Mouse (Mus musculus) embryonic stem cell, embryonic (primary cell): ENCODE data around the gene Inpp5f.

Experiments
- CTCF ChIA-PET, 4 experiments: fragments of 300-600 bp in 2 of 4; fragments of 350-600 bp in 2 of 4; sonication (Branson Sonifier 250); formaldehyde crosslinking; loops; one replicate each; lab custom pipeline; 2022; ENCODE audit warnings: inconsistent platforms in 2 of 4; lab: Charles Lee
- POLR2A ChIA-PET, 4 experiments: fragments of 300-600 bp in 2 of 4; fragments of 350-600 bp in 2 of 4; sonication (Branson Sonifier 250); formaldehyde crosslinking; loops; one replicate each; lab custom pipeline; 2022; ENCODE audit warnings: antibody characterized with exemption in 4 of 4, inconsistent platforms in 1 of 4; lab: Charles Lee

Gene Inpp5f

GRCm38 (mm10) chr7:128622266-128622961, 11.3 kb downstream of the Inpp5f start:
- POLR2A ChIA-PET, result interaction anchor here in 3 of 4 experiments (0.8 to 3.2 kb wide), 7 partner anchors 9 to 271 kb away, joined by 3 to 19 read pairs (median 4); partner anchors contain the start of gene Inpp5f (in 3 of the 3)
- CTCF ChIA-PET, result interaction anchor here in 1 of 4 experiments (0.6 kb wide), 1 partner anchor 1418 kb away, joined by 3 read pairs; no protein-coding TSS in a partner anchor

GRCm38 (mm10) chr7:128622994-128623393, 11.9 kb downstream of the Inpp5f start:
- POLR2A ChIA-PET, result interaction anchor here in 3 of 4 experiments (0.7 to 3.2 kb wide), 6 partner anchors 11 to 352 kb away, joined by 3 to 19 read pairs (median 5); partner anchors contain the start of gene Inpp5f (in 3 of the 3)
- CTCF ChIA-PET, result no interaction called here

- ChIA-PET CTCF (no interaction called here), POLR2A (interaction anchor here in 2 of 4 experiments (0.7 to 2.5 kb wide), 5 partner anchors 12 to 1982 kb away, joined by 3 to 13 read pairs (median 3); partner anchors contain the start of gene Inpp5f (in 1 of the 2))
These were observed 14.3 kb downstream of the Inpp5f start for GRCm38 (mm10) chr7:128625382-128625781.

- POLR2A ChIA-PET, result interaction anchor here in 2 of 4 experiments (1.0 to 2.5 kb wide), 5 partner anchors 11 to 34 kb away, joined by 3 to 13 read pairs (median 3); partner anchors contain the start of gene Inpp5f (in 1 of the 2)
- CTCF ChIA-PET, result interaction anchor here in 2 of 4 experiments (0.7 to 1.1 kb wide), 3 partner anchors 9 to 297 kb away, joined by 3 read pairs; no protein-coding TSS in a partner anchor
These were observed 15.5 kb downstream of the Inpp5f start for GRCm38 (mm10) chr7:128626601-128627000.

DNA sequence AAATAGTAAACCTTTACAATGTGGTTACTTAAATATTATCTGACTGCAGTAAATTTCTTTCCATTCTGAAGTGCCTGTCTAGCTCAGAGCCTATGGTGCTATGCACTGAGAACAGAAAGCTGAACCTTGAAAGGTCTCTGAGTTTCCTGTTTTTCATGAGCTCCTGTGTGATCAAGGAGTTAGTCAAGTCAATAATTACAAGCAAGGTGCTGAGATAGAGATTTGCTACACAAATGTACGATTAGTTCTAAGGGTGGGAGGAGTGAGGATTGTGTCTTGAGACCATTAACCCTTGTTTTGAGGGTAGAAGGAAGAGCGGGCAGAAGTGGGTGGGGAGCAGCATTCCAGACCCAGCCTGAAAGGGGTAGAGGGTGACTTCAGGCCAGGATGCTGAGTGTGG, 16.1 kb downstream of the Inpp5f start:
- ChIA-PET POLR2A (interaction anchor here in 3 of 4 experiments (0.9 to 2.5 kb wide), 5 partner anchors 16 to 1976 kb away, joined by 3 to 13 read pairs (median 3); partner anchors contain the start of genes Inpp5f (in 1 of the 3) and Tial1 (in 1 of the 3)), CTCF (no interaction called here)

GRCm38 (mm10) chr7:128627723-128628122, 16.6 kb downstream of the Inpp5f start:
- CTCF ChIA-PET, result no interaction called here
- POLR2A ChIA-PET, result interaction anchor here in 3 of 4 experiments (0.9 to 2.5 kb wide), 5 partner anchors 17 to 1976 kb away, joined by 3 to 13 read pairs (median 3); partner anchors contain the start of genes Inpp5f (in 1 of the 3) and Tial1 (in 1 of the 3)

GRCm38 (mm10) chr7:128633156-128633555, 22.0 kb downstream of the Inpp5f start:
- CTCF ChIA-PET, result interaction anchor here in 1 of 4 experiments (0.6 kb wide), 1 partner anchor 47 kb away, joined by 3 read pairs; no protein-coding TSS in a partner anchor

GRCm38 (mm10) chr7:128639925-128640485, 28.9 kb downstream of the Inpp5f start:
- CTCF ChIA-PET, result no interaction called here
- POLR2A ChIA-PET, result interaction anchor here in 3 of 4 experiments (0.6 to 1.7 kb wide), 3 partner anchors 14 to 1790 kb away, joined by 3 read pairs; no protein-coding TSS in a partner anchor

More at GRCm38 (mm10) chr7:128633156-128633555, 22.0 kb downstream of the Inpp5f start:
- POLR2A ChIA-PET, result no interaction called here

DNA sequence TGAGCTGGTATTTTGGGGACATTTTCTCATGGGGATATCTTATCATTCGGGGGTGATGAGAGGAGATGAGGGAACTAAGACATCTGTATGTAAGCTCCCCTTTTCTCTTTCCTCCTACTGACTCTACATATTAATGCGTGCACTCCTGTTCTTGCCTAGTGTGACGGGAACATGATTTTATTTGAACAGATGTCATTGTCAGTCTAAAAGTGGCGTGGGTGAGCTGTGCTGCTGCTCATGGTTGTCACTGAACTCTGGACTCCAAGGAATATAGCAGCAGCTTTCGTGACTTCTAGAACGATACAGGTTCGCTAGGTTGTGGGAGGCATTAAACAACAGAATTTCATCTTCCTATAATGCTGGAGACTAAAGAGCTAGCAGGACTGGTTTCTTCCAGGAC, 30.4 kb downstream of the Inpp5f start:
- POLR2A ChIA-PET, result interaction anchor here in 1 of 4 experiments (1.0 kb wide), 1 partner anchor 16 kb away, joined by 3 read pairs; no protein-coding TSS in a partner anchor

DNA sequence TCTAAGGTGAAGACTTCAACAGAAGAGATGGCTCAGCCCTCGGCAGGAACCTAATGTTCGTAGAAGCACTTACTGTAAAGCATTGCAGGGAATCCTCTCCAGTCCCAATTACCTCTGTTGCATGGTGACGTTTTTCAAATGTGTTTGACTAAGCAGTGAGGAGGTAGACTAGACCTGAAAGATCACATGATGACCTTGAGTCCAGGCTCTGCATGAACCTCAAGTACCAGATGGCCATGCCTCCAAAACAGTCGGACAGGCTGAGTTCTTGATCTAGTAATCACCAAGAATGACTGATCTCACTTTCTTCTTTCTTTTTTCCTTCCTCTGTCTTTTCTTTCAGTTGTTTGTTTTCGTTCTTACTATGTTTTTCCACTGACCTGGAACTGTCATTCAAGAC, 31.3 kb downstream of the Inpp5f start:
- ChIA-PET POLR2A (interaction anchor here in 1 of 4 experiments (1.0 to 1.1 kb wide), 2 partner anchors 15 to 46 kb away, joined by 3 read pairs; no protein-coding TSS in a partner anchor), CTCF (no interaction called here)

More for the DNA sequence above, 30.4 kb downstream of the Inpp5f start:
- CTCF ChIA-PET, result interaction anchor here in 1 of 4 experiments (1.0 kb wide), 1 partner anchor 83 kb away, joined by 3 read pairs; no protein-coding TSS in a partner anchor

DNA sequence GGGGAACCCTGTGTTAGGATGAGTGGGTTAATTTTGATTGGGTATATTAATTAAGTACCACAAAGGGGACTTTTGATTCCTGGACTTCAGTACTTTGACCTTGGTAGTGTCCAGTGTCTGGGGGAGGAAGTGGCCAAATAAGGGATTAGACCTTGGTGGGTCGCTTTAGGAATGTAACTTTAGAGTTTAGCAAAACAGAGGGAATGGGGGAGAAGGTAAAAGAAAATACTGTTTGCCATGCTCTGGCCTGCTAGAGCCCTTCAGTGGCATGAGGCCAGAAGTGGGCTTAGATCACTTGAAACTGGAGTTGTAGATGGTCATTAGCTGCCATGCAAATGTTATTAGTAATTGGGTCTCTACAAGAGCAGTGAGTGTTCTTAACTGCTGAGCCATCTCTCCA, 45.8 kb downstream of the Inpp5f start:
- CTCF ChIA-PET, result no interaction called here
- POLR2A ChIA-PET, result no interaction called here

GRCm38 (mm10) chr7:128663906-128664305, 52.8 kb downstream of the Inpp5f start:
- POLR2A ChIA-PET, result interaction anchor here in 2 of 4 experiments (0.6 to 1.6 kb wide), 3 partner anchors 17 to 203 kb away, joined by 3 to 7 read pairs (median 5); partner anchors contain the start of genes Inpp5f (in 1 of the 2) and Tial1 (in 1 of the 2)

DNA sequence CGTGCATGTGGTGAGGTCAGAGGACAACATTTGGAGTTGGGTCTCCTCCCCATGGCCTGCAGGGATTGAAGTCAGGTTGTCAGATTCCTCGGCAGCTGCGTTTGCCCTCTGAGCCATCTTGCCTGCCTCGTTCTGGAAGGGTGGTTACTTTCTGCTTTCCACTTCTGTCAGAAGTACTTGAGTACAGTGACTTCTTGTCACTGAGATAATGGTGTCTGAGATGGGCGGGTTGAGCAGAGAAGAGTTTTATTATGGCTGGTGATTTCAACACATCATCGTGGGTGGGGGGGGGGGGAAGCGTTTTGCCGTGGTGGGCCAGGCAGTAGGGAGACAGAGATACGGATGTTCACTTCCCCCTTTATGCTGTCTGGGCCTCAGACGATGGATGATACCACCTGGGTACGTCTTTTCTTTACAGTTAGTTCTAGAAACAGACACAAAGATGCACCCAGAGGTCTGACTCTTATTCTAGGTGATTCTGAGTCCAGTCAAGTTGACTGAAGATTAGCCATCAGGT, 53.8 kb downstream of the Inpp5f start:
- CTCF ChIA-PET, result no interaction called here

More at GRCm38 (mm10) chr7:128663906-128664305, 52.8 kb downstream of the Inpp5f start:
- CTCF ChIA-PET, result interaction anchor here in 2 of 4 experiments (0.6 to 0.7 kb wide), 2 partner anchors 255 to 265 kb away, joined by 3 to 4 read pairs; no protein-coding TSS in a partner anchor

GRCm38 (mm10) chr7:128667788-128668187, 56.7 kb downstream of the Inpp5f start:
- ChIA-PET CTCF (interaction anchor here in 1 of 4 experiments (1.2 kb wide), 1 partner anchor 296 kb away, joined by 4 read pairs; no protein-coding TSS in a partner anchor), POLR2A (interaction anchor here in 2 of 4 experiments (1.3 kb wide), 2 partner anchors 57 to 204 kb away, joined by 3 to 4 read pairs; partner anchors contain the start of gene Inpp5f (in 1 of the 2))

More for the DNA sequence above, 53.8 kb downstream of the Inpp5f start:
- POLR2A ChIA-PET, result interaction anchor here in 2 of 4 experiments (0.7 to 1.6 kb wide), 4 partner anchors 54 to 214 kb away, joined by 3 to 7 read pairs (median 4); partner anchors contain the start of genes Inpp5f (in 1 of the 2) and Tial1 (in 1 of the 2)

DNA sequence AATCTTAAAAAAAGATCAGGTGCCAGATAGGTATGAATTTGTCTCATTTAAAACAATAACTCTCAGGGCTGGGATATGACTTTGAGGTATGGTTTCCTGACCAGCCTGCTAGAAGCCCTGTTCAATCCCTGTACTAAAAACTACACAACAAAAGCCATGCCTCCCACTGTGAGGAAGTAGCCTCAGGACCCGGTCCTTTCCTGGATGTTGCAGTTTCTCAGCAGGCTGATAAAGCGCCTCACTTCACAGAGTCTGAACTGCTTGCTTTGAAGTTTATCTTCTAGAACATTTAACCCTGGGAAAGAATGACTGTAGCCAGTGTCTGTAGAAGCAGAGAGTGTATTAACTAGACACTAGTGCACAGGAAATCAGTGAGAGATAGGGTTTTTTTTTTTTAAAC, 57.7 kb downstream of the Inpp5f start:
- CTCF ChIA-PET, result no interaction called here
- POLR2A ChIA-PET, result no interaction called here

DNA sequence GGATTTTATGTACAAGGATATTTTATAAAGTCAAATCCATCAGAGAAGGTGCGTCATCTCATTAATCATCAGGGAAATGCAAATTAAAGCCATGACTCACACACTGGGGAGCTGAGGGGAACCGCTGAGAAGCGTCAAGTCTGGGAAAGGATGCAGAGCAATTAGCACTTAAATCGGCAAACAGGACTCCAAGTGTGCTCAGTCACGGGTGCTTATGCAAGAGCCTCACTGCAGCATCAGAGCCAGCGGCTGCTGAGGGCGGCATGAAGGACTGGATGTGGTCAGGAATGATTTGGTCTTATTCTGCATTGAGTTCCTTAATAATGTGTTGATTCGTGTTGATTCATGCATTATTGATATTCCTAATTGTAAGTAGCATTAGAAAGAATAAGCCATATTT, 60.8 kb downstream of the Inpp5f start:
- POLR2A ChIA-PET, result interaction anchor here in 2 of 4 experiments (0.7 to 3.0 kb wide), 7 partner anchors 10 to 210 kb away, joined by 3 to 19 read pairs (median 3); partner anchors contain the start of gene Tial1 (in 1 of the 2)
- CTCF ChIA-PET, result interaction anchor here in 2 of 4 experiments (0.5 to 2.3 kb wide), 2 partner anchors 9 to 299 kb away, joined by 3 to 7 read pairs; no protein-coding TSS in a partner anchor

DNA sequence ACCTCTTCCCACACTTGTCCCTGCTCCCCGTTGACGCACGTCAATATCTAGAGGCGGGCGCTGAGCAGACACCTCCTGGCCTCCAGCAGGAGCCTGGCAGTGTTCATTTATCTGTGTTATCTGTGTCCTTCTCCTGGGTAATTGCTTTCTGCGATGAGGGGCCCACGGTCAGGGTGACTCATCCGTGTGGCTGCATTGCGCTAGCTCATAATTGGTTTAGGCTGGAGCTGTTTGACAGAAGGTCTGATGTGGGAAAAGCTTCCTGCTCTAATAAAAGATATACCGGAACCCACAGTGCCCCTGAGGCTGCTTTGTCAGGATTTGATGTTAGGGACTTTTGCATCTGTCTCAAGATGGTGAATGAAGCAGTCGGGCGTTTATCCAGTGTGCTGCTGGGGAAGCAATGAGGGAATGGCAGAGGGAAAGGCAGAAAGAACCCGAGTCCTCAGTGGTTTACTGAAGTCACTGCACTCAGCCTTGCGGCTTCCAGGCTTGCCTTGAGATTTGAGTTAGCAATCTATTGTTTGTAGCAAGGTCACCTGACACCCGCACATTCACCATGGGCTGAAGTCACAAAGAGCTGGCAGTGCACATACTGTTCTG, 61.4 kb downstream of the Inpp5f start:
- ChIA-PET CTCF (interaction anchor here in 2 of 4 experiments (0.5 to 2.3 kb wide), 2 partner anchors 10 to 299 kb away, joined by 3 to 7 read pairs; no protein-coding TSS in a partner anchor), POLR2A (interaction anchor here in 2 of 4 experiments (0.6 to 3.0 kb wide), 9 partner anchors 11 to 299 kb away, joined by 3 to 19 read pairs (median 4); partner anchors contain the start of genes Bag3 (in 1 of the 2) and Tial1 (in 1 of the 2))
